Mouse (Mus musculus) hindbrain, embryonic 12.5 days (tissue): Measurements from ENCODE around the gene Rif1. TPM values are rescaled to one million over a fixed set of nuclear protein-coding genes. Genes with fewer than 3 reads are reported as not detected.
"Not testable (repeated sequence)": the region's sequence is repeated elsewhere in the genome, so short reads cannot be mapped to it uniquely, and the experiment has no call there.

Experiments
- ATAC-seq: fragments of 200-750 bp; cut with Nextera tagmentation; 2 replicates; pipeline ENCODE4 v1.8.0; 2017; ENCODE audit warnings: moderate TSS enrichment; ENCODE audit not compliant: low FRiP score
- H3K27ac ChIP-seq: fragments of 300-500 bp; sonication (generic); 2 replicates; pipeline ENCODE4 v1.5.1; 2016; ENCODE audit warnings: mild to moderate bottlenecking
- H3K27me3 ChIP-seq: fragments of 300-500 bp; sonication (generic); 2 replicates; pipeline ENCODE4 v1.6.1; 2016; ENCODE audit warnings: mild to moderate bottlenecking
- H3K36me3 ChIP-seq: fragments of 300-500 bp; sonication (generic); 2 replicates; pipeline ENCODE4 v1.6.1; 2016; ENCODE audit warnings: mild to moderate bottlenecking
- H3K4me1 ChIP-seq: fragments of 300-500 bp; sonication (generic); 2 replicates; pipeline ENCODE4 v1.6.1; 2016
- H3K4me2 ChIP-seq: fragments of 300-500 bp; sonication (generic); replicated peaks from 2 replicates; pipeline ENCODE4 v1.6.1; 2016; ENCODE audit warnings: mild to moderate bottlenecking
- H3K4me3 ChIP-seq: fragments of 300-500 bp; sonication (generic); 2 replicates; pipeline ENCODE4 v1.5.1; 2016; ENCODE audit warnings: mild to moderate bottlenecking
- H3K9ac ChIP-seq: fragments of 300-500 bp; sonication (generic); 2 replicates; pipeline ENCODE4 v1.6.1; 2016; ENCODE audit warnings: mild to moderate bottlenecking, moderate library complexity
- H3K9me3 ChIP-seq: fragments of 300-500 bp; sonication (generic); replicated peaks from 2 replicates; pipeline ENCODE4 v1.6.1; 2016; ENCODE audit warnings: mild to moderate bottlenecking
- WGBS: fragments of 180-500 bp; shearing (Covaris S2); methylation state at CpG from one replicate; pipeline ENCODE4 v1.1.7; 2016; 5-methylcytosine and 5-hydroxymethylcytosine counted together
- polyA plus RNA-seq: library from polyadenylated mRNA; unstranded; fragments of >200 nt; fragmentation: Nextera tagmentation; extraction: Ambion mirVana; gene quantifications from 2 replicates; pipeline ENCODE4 v1.2.1, GENCODE M21; 2016

Rif1 gene
- polyA plus RNA-seq, 1 experiment from 2014 or later = 45.5 TPM

GRCm38 (mm10) chr2:52073141-52073904, 691 bp downstream of the Rif1 start:
- ATAC-seq = no peak; the same call in 1 of the 2 replicates
- H3K9ac ChIP-seq = peak overlapping the region; percentile 83
- peak overlapping the region; percentile 74 for H3K4me3 ChIP-seq
- H3K36me3 ChIP-seq = peaks cover 16% of the 10 kb centered on the region
- H3K4me2 ChIP-seq = peak overlapping the region; percentile 69
- no peaks in the 10 kb centered on the region for H3K27me3 ChIP-seq
- WGBS = 1% methylated on average over 56 of the region's 56 CpGs
- H3K27ac ChIP-seq = peak overlapping the region; percentile 87
- H3K9me3 ChIP-seq = no peaks in the 10 kb centered on the region
- H3K4me1 ChIP-seq = peaks cover 10% of the 10 kb centered on the region

DNA sequence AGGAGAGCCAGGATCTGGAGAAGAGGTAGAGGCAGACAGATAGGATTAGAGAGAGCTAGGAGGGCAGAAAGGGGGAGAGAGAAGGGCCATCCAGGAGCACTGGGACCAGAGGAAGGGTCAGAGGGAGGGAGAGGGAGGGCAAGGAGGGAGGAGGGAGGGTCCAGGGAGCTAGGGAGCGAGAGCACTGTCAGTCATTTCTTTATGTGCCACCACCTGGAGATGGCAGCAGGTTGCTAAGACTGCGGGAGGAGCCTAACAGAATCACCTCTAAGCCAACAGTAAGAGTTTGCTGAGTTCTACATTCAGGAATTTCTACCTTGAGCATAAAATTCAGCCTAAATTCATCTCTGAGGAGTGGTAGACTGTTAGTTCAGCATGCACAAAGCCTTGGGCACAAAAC, 6.0 kb downstream of the Rif1 start:
- no peaks in the 10 kb centered on the region for H3K9me3 ChIP-seq
- H3K27ac ChIP-seq = no peak overlapping the region
- H3K4me1 ChIP-seq = peaks cover 5% of the 10 kb centered on the region
- ATAC-seq = no peak
- H3K4me3 ChIP-seq = no peak overlapping the region
- 87% methylated on average over 2 of the region's 2 CpGs for WGBS
- no peaks in the 10 kb centered on the region for H3K27me3 ChIP-seq
- peaks cover 50% of the 10 kb centered on the region for H3K36me3 ChIP-seq
- no peak overlapping the region for H3K4me2 ChIP-seq
- no peak overlapping the region for H3K9ac ChIP-seq

DNA sequence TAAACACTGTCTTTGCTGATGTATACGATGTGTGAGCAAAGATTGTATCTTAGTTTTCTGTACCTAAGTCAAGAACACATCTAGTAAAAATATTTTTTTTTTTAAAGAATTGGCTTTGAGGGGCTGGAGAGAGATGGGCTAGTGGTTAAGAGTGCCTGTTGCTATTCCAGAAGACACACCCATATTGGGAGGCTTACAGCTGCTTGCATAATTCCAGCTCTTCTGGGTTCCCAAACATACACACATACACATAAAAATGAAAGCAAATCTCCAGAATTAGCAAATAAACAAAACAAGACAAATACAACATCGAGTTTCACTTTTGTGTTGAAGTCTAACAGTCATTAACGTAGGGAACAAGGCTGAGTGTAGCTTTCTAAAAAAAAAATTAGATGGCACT, 11.4 kb downstream of the Rif1 start:
- 92% methylated on average over 3 of the region's 3 CpGs for WGBS
- H3K36me3 ChIP-seq = peaks cover 58% of the 10 kb centered on the region
- no peaks in the 10 kb centered on the region for H3K27me3 ChIP-seq
- no peak overlapping the region for H3K9ac ChIP-seq
- no peak overlapping the region for H3K4me3 ChIP-seq
- no peak overlapping the region for H3K27ac ChIP-seq
- no peak for ATAC-seq
- H3K4me1 ChIP-seq = no peaks in the 10 kb centered on the region
- H3K4me2 ChIP-seq = no peak overlapping the region
- H3K9me3 ChIP-seq = no peaks in the 10 kb centered on the region

GRCm38 (mm10) chr2:52084571-52084970, 11.9 kb downstream of the Rif1 start:
- ATAC-seq = no peak
- H3K36me3 ChIP-seq = peaks cover 62% of the 10 kb centered on the region
- H3K4me3 ChIP-seq = no peak overlapping the region
- H3K9me3 ChIP-seq = no peaks in the 10 kb centered on the region
- no peak overlapping the region for H3K4me2 ChIP-seq
- no peak overlapping the region for H3K27ac ChIP-seq
- H3K4me1 ChIP-seq = no peaks in the 10 kb centered on the region
- H3K27me3 ChIP-seq = no peaks in the 10 kb centered on the region
- H3K9ac ChIP-seq = no peak overlapping the region
- WGBS = 85% methylated on average over 2 of the region's 2 CpGs

- Histone ChIP-seq H3K4me1 (no peaks in the 10 kb centered on the region), H3K4me2 (no peak overlapping the region), H3K9me3 (no peaks in the 10 kb centered on the region), H3K27ac (no peak overlapping the region), H3K4me3 (no peak overlapping the region), H3K27me3 (no peaks in the 10 kb centered on the region), H3K36me3 (peaks cover 72% of the 10 kb centered on the region), H3K9ac (no peak overlapping the region)
- ATAC-seq = no peak
- WGBS = 89% methylated on average over 1 of the region's 1 CpGs
Measured at GRCm38 (mm10) chr2:52114086-52114485, 41.5 kb downstream of the Rif1 start.

- H3K4me3 ChIP-seq, H3K4me1 ChIP-seq, H3K9ac ChIP-seq, ATAC-seq, H3K27ac ChIP-seq, H3K27me3 ChIP-seq, H3K9me3 ChIP-seq, H3K4me2 ChIP-seq: not testable (repeated sequence)
- peaks cover 13% of the 10 kb centered on the region for H3K36me3 ChIP-seq
- 97% methylated on average over 20 of the region's 20 CpGs for WGBS
Measured at GRCm38 (mm10) chr2:52131370-52131769, 58.7 kb downstream of the Rif1 start.

DNA sequence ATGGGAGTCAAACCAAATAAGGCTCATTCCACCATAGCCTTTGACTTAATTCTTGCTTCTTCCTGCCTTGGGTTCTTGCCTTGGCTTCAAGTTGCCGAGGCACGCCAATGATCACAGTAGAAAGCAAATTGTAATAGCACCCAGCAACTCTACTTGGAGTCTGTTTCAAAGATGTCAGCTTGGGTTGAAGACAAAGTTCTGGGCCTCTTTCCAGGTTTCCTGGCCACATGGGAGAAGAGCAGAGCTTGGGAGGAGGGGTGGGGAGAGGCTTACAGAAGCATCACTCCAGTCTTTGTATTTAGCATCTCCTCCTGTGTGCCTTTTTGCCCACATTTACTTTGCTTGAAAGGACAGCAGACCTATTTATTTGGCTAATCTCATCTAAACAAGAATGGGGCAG, 60.7 kb downstream of the Rif1 start:
- no peaks in the 10 kb centered on the region for H3K27me3 ChIP-seq
- H3K4me1 ChIP-seq = no peaks in the 10 kb centered on the region
- H3K36me3 ChIP-seq = peaks cover 12% of the 10 kb centered on the region
- H3K27ac ChIP-seq = no peak overlapping the region
- H3K4me3 ChIP-seq = no peak overlapping the region
- H3K4me2 ChIP-seq = no peak overlapping the region
- ATAC-seq = no peak
- no peaks in the 10 kb centered on the region for H3K9me3 ChIP-seq
- H3K9ac ChIP-seq = no peak overlapping the region
- 97% methylated on average over 2 of the region's 2 CpGs for WGBS

- Histone ChIP-seq H3K4me2 (no peak overlapping the region), H3K27me3 (no peaks in the 10 kb centered on the region), H3K9me3 (no peaks in the 10 kb centered on the region), H3K4me1 (no peaks in the 10 kb centered on the region), H3K27ac (no peak overlapping the region), H3K9ac (no peak overlapping the region), H3K36me3 (no peaks in the 10 kb centered on the region), H3K4me3 (no peak overlapping the region)
- ATAC-seq = no peak
- WGBS = 82% methylated on average over 3 of the region's 3 CpGs
Measured at GRCm38 (mm10) chr2:52153064-52153463, 80.4 kb downstream of the Rif1 start.

DNA sequence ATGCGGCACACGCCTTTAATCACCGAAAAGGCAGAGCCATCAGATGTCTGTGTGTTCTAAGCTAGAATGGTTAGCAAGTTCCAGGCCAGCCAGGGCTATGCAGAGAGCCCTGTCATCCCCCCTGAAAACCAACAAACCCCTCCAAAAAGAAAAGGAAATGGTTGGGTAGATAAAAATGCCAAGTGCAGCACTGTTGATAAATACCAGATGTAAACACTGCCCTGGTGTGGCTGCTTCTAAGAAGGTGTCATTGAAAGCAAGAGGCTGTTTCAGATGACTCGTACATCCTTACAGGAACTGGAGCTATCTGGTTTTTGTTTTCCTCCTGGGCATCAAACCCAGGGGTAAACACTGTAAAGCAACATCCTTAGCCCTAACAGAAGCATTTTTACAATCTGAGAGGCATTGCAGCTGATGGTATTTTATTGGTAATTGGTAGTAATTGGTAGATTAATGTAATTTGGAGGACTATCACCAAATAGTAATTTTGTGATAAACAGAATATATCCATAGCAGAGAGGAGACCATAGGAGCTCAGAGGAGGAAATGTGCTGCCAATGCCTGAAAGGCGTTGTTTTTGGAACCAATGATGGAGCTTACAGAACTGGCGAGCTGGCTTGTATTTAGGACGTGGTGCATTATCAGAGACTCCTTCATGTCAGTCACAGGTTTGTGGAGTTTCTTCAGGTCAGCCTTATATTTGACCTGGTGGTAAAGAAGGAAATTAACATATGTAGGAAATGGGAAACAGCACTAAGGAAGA, 96.8 kb downstream of the Rif1 start:
- 81% methylated on average over 7 of the region's 7 CpGs for WGBS
- Histone ChIP-seq H3K4me2 (no peak overlapping the region), H3K9ac (no peak overlapping the region), H3K27ac (no peak overlapping the region), H3K36me3 (no peaks in the 10 kb centered on the region), H3K9me3 (no peaks in the 10 kb centered on the region), H3K4me1 (no peaks in the 10 kb centered on the region), H3K27me3 (no peaks in the 10 kb centered on the region), H3K4me3 (no peak overlapping the region)
- no peak for ATAC-seq

Other genes starting within 250 kb of the Rif1 start
- gene Rbm43, start 137.7 kb upstream of the Rif1 start, polyA plus RNA-seq = 7.5 and 10.4 TPM in 2 replicates
- gene Nmi, start 99.3 kb upstream of the Rif1 start, polyA plus RNA-seq = 7.8 and 9.9 TPM in 2 replicates
- 26.0 and 34.5 TPM in 2 replicates for gene Tnfaip6, start 34.8 kb upstream of the Rif1 start, polyA plus RNA-seq